Mouse (Mus musculus) gonadal fat pad, adult 2 months (tissue): ENCODE data around the gene Caprin1. TPM values are rescaled to one million over a fixed set of nuclear protein-coding genes. Genes with fewer than 3 reads are reported as not detected.

ENCODE experiments used
- DNase-seq: peaks from one replicate; pipeline ENCODE4 v3.0.0-alpha.2; 2012; ENCODE audit warnings: low read depth
- polyA plus RNA-seq: library from polyadenylated mRNA; depleted of rRNA; stranded (reverse); fragments of >200 nt; gene quantifications from 2 replicates; pipeline ENCODE4 v1.2.3, GENCODE M21; 2012

Gene Caprin1
- polyA plus RNA-seq, 1 experiment, result 112 TPM

DNA sequence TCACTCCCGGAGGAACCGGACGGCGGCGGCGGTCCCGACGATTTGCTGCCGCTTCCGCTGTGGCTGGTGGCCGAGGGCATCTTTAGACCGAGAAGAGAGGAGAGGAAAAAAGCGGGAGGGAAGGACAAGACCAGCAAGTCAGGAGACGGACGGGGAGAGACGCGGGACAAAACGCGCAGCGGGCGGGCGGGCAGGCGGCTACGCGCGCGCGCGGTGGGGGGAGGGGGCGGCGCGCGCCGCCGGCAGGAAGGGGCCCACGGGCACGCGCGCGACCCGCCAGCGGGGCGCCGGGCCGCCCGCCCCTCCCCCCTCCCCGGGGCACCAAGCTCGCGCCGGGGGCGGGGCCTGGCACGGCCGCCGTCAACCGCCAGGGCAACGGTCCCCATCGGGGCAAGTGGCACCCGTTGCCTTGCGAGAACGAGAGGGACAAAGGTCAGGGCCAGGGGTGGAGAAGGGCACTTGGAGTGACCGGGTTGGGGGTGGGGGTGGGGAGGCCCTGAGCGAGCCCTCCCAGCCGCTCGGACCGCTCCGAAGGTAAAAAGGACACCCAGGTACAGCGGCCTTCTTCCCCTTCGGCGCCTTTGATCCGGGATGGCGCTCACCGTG lies 485 bp downstream of the Caprin1 start:
- DNase-seq, result peak; percentile 12

DNA sequence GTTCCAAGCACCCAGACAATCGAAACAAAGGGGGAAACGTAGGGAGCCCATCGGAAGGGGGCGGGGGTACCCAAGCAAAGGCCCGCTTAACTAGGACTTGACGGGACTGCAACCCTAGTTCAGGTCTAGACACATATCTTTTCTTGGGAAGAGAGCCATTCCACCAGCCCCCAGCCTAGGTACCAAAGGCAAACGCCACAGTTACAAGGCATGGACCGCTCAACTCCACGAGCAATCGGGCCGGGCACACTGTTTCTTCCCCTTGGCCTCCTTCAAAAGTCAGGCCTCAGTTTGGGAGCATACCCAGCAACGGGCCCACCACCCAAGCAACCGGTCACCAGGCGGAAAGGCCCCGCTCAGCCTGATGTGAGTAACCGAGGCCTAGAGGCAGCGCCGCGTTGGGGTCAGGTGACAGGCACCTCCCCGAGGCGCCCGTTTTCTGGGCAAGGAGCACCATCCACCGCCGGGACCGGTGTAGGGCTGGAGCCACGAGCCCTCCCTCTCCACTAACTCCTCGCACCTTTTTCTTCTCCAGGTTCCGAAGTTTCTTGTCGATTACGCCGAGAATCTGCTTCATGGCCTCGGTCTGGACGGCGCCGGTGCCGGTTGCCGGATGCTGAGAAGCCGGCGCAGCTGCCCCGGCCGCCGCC lies 1.1 kb downstream of the Caprin1 start:
- no peak for DNase-seq

DNA sequence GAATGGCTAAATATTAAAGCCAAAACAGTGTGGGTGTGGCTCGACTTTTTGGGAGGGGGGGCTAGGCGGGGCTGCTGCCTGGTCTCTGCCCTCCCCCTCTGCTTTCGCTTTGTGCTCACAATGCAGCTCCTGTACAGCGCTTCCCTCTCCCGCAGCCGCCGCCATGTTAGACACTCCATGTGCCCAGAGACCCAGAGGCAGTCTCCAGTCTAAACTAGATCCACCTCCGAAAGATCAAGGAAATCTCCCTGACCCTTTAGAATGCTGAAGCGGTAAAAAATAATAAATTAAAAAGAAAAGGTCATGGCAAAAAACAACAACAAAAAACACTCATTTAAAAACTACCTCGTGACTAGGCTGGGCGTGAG lies 1.6 kb downstream of the Caprin1 start:
- peak; percentile 19 for DNase-seq

DNA sequence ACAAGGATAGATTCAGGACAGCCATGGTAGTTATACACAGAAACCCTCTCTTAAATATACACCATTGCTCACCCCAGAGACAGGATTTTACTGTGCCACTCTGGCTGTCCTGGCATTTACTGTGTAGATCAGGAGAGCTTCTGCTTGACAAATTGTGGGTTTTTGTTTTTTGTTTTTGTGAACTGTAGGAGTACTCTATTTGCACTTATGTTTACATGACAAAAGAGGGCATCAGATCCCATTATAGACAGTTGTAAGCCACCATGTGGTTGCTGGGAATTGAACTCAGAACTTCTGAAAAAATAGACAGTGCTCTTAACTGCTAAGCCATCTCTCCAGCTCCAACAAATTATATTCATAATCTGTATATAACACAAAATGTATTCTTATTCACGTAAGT lies 5.4 kb downstream of the Caprin1 start:
- DNase-seq, result no peak

DNA sequence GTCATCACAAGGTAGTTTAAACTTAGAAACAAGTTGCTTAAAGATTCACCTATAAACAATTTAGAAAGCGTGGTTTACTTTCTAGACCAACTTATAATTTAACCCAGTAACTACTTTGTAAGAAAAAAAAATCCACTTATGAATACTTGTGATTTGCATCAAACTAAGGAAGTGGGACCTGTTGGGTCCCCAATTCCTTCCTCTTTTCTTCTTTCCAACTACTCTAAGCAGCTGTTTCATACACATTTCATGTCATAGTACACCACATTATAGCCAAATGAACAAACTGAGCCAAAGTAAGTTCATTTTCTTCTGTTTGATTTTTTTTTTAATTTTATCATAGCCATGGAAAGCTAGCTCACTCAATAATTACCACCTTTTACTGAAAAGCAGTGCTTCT lies 11.7 kb downstream of the Caprin1 start:
- no peak for DNase-seq

DNA sequence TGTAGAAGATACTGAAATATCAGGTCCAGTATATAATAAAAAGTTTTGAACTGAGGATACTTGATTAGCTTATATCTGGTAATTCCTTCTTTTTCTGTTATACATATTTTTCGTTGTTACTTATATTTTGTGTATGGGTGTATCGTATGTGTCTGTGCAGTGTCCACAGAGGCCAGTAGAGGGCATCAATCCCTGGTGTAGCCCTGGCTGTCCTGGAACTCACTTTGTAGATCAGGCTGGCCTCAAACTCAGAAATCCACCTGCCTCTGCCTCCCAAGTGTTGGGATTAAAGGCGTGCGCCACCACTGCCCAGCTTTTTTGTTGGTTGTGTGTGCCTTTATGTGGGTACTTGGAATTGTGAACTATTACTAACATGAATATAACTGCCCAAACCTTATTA lies 12.8 kb downstream of the Caprin1 start:
- DNase-seq, result no peak

DNA sequence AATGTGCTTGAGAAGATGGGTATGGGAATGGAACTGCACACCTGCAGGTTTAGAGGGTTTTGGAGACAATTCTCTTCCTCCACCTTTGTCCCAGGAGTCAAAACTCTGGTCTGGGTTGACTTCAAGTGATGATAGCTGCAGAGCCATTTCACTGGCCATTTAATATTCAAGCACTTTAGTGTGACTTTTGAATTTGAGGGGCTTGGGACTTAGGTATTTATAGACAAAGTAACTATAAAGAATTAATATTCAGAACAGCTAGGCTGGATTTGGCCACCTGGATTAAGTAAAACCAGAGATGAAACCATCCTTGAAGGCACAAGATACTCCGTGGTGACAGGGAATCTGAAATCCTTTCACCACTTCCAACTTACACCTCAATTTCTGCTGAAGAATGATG lies 35.0 kb downstream of the Caprin1 start:
- DNase-seq, result no peak

DNA sequence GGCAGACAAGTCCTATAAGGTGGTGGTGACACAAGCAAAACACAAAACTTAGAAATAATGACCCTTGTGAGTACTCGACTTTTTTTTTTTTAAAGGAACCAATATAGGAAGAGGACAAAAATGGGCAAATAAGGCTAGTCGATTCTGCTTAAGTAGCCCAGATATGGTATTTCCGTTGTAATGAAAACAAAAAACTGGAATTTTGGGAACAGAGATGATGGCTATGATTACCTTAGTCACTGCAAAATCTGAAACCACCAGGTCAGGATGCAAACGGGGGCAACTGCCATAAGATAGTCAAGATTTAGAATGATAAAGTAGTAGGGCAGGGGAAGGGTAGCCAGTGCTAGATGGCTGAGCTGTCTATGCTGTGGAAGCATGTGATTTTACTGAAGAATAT lies 35.5 kb downstream of the Caprin1 start:
- no peak for DNase-seq

DNA sequence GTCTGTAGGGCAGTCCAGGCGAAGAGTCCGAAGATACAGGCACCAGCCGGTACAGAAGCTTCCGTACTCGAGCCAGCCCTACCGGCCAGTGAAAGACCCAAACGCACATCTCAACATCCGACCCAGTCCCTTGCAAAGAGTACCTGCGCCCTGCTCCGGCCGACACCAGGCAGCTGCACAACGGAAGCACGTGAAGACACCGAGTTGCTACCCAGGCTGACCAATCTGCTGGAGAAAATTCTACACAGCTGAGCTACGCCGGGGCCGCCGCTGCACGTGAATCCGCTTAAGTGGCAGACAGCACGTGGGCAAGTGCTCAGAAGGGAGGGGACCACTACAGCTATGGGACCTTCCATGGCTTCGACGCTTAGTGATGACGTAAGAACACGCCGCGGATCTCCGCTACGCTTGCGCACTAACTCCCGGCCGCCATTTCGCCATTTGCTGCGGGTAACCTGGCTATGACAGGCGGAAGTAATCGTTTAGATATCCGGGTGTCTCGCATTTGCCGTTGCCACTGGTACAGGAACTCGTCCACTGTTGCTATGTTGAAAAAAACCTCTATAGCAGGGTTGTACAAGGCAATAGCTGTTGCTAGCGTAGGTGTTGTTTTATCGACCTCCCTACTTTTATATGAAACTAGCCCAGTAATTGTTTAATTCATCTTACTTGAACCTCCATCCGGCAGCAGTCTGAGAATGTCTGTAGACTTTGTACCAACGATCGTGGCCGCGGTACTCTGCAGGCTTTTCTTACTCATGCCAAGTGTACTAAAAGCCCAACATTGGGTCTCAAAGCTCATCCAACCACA lies 36.3 kb downstream of the Caprin1 start, which contains the start of gene Nat10:
Gene Nat10, minus strand, starts transcription at position 365 of the 811 bp plus-strand sequence.
- DNase-seq, result peak; percentile 71

DNA sequence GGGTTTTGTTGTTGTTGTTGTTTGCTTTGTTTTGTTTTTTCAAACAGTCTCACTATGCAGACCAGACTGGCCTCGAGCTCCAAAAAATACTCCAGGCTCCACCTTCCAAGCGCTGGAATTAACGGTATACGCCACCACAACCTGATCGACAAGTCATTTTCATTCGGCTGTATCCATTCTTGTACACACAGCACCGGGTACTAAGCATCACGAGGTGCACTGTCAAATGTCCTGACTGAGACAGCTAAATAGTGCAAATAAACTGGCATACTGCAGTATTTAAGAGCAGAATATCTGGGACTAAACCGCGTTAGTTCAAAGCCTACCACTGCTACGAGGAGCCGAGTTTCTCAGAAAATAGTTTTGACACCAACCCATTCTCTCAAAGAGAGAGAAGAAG lies 37.0 kb downstream of the Caprin1 start:
- no peak for DNase-seq

DNA sequence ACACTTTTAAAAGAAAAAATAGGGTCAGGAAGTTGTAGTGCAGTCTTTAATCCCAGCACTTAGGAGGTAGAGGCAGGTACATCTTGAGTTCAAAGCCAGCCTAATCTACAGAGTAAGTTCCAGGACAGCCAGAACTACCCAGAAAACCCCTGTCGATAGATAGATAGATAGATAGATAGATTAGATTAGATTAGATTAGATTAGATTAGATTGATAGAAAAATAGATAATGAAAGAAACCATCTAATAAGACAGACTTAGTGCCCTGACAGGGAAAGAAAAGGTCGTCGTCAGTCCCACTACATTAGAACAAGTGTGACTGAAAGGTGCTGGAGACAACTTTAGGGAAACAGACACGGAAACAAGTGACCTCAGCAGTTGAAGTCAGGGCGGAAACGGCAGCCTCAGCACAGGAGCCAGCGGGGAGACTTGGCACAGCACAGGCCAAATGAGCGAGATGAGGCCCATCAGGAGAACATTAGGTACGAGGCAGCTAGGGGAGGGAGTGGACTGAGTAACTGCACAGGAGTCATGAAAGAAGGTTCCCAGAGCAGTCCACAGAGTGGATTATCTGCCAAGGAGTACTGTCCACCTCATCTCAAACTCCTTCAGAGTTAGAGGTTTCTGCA lies 41.9 kb downstream of the Caprin1 start:
- no peak for DNase-seq

DNA sequence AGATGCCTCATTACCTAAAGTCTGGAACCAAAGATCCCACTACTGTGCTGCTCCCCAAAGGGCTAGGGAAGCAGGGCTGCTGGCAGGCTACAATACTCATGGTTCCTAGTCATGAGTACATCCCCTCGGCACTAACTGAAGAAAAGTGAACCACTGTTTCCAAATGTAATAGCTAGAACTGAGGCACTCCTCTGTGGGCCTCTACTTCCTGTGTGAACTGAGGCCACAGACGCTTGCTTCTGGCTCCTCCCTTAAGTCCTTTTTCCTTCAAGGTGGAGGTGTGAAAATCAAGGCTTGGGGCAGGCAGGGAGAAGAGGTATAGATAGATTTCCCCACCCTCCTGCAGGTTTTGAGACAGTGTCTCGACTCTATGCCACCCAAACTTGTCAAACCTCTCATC lies 42.8 kb downstream of the Caprin1 start:
- no peak for DNase-seq

DNA sequence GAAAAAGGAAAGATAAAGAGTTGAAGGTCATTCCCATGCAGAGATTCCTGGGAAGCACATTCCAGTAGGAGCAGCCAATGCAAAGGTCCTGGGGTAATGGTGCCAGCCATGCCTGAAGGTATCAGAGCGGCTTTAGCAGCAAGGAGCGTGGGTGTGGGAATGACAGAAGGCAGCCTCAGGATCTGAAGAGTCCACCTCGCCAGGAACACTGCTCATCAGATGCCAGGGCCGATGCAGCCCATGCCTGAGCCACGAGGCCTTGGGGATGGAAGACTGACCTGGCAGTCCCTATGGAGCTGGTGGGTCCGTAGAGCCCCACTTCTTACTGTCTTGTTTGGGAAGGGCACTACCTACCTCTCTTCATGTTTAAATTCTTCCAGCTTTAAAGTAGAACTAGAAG lies 45.7 kb downstream of the Caprin1 start:
- no peak for DNase-seq

DNA sequence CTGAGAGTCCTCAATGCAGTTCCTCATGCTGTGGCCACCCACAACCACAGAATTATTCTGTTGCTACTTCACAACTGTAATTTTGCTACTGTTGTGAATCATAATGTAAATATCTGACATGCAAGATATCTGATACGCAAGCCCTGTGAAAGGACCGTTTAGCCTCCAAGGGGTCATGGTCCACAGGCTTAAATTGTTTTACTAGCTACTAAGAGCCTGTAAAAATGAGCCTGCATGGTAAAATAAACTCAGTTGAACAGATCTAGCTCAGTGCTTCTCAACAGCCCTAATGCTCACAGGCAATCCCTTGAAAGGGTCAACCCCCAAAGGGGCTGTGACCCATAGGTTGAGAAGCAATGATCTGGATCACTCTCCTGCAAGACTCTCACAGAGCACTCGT lies 48.4 kb downstream of the Caprin1 start:
- DNase-seq, result no peak

DNA sequence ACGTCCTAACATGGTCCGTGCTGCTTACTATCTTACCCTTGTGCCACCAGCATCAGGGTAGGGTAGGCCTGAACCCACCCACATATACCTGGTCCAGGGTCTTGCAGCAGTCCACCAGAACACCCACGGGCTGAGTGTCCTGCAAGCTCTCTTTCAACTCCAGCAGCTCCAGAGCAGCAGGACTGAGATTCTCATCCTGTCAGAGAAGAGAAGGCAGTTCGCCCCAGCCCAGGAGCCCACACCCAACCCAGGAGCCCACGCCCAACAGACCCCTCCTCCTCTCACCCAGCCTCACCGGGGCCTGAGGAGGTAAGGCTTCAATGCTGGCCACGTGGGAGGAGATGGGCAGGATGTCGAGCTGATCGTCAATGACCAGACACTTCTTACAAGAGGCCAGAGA lies 49.6 kb downstream of the Caprin1 start:
- no peak for DNase-seq

DNA sequence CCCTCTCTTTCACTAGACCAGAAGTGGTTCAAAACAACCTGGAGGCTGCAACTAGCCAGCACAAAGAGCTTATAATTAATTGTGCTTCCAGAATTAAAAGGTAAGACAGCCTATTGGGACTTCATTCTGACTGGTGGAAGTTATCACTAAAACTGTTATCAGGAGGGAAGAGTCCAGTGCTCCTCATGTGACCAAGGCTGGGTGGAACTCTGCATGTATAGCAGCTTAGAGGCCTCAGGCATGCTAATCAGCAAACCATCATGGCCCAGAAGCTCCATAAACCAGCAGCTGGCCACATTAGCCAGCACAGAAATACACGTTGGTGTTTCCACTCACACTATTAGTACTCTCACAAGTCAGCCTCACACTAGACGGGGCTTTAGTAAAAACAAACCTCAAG lies 50.7 kb downstream of the Caprin1 start:
- DNase-seq, result no peak

DNA sequence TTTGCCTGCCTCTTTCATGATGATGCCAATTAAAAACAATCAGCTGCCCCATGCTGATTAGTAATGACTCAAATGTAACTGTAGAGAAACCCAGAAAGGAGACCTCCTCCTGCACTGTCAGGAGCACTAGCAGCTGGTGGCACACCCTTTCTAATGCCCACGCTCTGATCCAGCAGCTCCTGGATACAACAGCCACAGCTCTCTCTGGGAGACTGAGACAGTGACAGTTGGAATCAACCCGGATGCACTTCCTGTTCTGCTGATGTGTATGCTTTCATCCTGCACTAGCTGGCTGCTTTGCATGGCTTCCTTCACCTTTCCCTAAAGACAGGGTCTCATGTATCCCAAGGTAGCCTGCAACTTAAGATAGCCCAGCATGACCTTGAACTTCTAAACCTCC lies 51.4 kb downstream of the Caprin1 start:
- no peak for DNase-seq

DNA sequence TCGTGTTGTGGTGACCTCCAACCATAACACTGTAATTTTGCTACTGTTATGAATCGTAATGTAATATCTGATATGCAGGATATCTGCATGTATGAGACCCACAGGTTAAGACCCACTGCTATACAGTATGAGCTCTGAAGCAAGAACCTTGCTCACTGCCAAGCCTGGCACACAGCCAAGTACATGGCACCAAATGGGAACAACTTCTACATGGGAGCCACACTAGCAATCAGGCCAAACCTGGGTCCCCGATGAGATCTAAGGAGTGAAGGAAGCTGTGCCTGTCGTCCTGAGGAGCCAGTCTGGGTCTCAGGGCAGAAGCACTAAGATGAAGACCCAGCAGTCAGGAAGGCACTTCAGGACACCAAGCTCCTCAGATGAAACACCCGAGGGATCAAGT lies 52.0 kb downstream of the Caprin1 start:
- no peak for DNase-seq

DNA sequence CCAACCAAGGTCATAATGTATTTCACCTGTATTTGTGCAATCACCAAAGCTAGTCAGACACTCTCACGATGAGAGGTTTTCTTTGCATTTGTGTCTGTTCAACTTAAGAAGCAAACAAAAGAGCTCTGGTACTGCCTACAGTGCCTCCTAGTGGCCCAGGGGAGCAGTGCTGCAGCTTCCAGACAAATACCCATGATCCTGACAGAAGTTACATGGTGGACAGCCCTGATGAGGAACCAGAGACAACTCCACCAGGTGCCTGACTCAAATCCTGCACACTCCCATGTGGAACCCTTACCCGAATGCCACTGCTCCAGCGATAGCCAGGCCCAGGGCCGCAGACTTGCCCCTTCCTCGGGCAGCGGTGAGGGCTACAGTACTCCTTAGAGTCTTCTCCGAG lies 53.5 kb downstream of the Caprin1 start:
- no peak for DNase-seq

DNA sequence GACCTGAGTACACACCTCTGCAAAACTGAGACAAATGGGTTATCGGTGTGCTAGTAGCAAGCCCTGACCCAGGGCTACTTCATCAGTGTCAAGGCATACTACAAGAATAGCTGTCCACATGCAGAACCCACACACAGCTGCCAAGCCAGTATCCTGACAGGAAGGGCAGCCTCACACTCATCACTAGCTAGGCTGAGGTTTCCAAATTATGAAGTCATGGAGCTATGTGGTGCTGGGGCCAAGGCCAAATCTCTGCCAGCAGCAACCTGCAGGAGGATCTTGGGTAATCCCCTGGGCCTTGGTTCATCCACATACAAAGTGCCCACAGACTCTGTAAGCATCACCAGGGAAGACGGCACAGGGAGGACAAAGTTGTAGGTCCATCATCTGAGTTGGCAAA lies 53.9 kb downstream of the Caprin1 start:
- no peak for DNase-seq

DNA sequence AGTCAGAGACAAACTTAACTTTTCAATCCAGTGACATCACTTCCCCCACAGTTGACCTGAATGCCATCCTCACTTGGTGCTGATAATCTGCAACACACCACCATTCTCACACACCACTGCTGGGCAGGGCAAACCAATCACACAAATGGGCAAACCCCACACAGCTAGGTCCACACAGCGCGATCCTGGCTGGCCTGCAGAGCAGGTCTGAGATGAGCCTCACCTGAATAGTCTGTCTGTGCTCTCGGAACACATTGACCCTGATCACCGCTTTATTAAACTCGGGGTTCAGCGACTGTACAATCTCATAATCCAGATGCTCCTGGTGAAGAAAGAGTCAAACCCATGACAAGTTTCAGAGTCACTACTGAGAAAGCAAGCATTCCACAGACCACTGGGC lies 54.6 kb downstream of the Caprin1 start:
- no peak for DNase-seq

DNA sequence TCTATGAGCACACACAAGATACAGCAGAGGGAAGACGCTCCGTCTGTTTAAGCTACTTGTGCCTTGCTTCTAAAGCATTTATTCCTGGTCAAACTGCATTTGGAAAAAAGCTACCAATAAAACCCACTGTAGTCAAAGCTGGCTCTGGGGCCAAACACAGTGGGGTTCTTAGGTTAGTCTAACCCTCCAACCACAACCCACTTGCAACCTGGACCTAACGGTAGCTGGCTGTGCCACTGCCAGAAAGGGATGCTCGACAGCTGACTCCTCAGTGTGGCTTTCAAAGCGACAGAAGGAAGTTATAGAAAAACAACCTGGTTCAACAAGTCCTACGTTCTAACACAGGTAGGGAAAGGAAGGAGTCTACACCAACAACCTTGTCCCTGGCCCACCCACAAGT lies 66.0 kb downstream of the Caprin1 start:
- DNase-seq, result no peak

DNA sequence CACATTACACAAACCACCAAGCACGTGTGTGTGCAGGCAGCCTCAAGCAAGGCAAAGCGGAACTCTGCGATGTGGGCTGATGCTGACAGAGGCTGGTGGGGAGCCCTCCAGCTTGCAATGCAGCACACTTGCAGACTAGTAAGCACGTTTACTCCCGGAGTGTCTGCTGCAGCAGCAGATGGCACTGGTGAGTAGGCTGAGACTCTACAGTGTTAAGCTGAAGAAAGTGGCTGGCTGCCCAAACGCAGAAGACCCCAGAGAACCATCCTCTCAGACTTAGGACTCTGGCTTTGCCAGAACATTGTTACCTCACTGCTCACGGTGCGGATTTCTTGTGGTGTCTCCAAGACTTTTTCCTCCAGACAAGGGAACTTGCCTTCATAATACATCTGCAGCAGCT lies 66.5 kb downstream of the Caprin1 start:
- no peak for DNase-seq
